Mouse (Mus musculus) cerebellum, postnatal 4 days (tissue): ENCODE data around the gene Myl7.
"Not testable (repeated sequence)": the region's sequence is repeated elsewhere in the genome, so short reads cannot be mapped to it uniquely, and the experiment has no call there.

Experiments
- DNase-seq, 2 experiments: peaks; one replicate each; pipeline ENCODE4 v3.0.0; 2022; ENCODE audit warnings: low spot score in 2 of 2, mixed read lengths in 1 of 2

Myl7 gene

GRCm38 (mm10) chr11:5898531-5898930 is at the start of gene Myl7:
Gene Myl7 (minus strand): TSS chr11:5898782.
- DNase-seq, result no peak

- DNase-seq, result no peak
Measured at GRCm38 (mm10) chr11:5947796-5948195, 49.2 kb upstream of the Myl7 start.

- no peak for DNase-seq
Measured at GRCm38 (mm10) chr11:5945096-5945495, 46.5 kb upstream of the Myl7 start.

- no peak for DNase-seq
Measured at GRCm38 (mm10) chr11:5942966-5943365, 44.4 kb upstream of the Myl7 start.

GRCm38 (mm10) chr11:5934531-5934930 is 35.9 kb upstream of the Myl7 start:
- not testable (repeated sequence) for DNase-seq

GRCm38 (mm10) chr11:5931947-5932346 is 33.4 kb upstream of the Myl7 start:
- not testable (repeated sequence) for DNase-seq

GRCm38 (mm10) chr11:5930578-5930977 is 32.0 kb upstream of the Myl7 start:
- no peak for DNase-seq

GRCm38 (mm10) chr11:5926696-5927220 is 28.2 kb upstream of the Myl7 start:
- no peak for DNase-seq

- no peak for DNase-seq
Measured at GRCm38 (mm10) chr11:5924699-5925098, 26.1 kb upstream of the Myl7 start.

- no peak for DNase-seq
Measured at GRCm38 (mm10) chr11:5920323-5920960, 21.9 kb upstream of the Myl7 start.

GRCm38 (mm10) chr11:5919606-5920005 is 21.0 kb upstream of the Myl7 start:
- no peak for DNase-seq

- DNase-seq, result no peak
Measured at GRCm38 (mm10) chr11:5918111-5918510, 19.5 kb upstream of the Myl7 start.

- no peak for DNase-seq
Measured at GRCm38 (mm10) chr11:5916178-5916548, 17.6 kb upstream of the Myl7 start.

GRCm38 (mm10) chr11:5915429-5916177 is 17.0 kb upstream of the Myl7 start:
- DNase-seq, result no peak

GRCm38 (mm10) chr11:5914940-5915339 is 16.4 kb upstream of the Myl7 start:
- no peak for DNase-seq

GRCm38 (mm10) chr11:5913936-5914335 is 15.4 kb upstream of the Myl7 start:
- DNase-seq, result no peak

GRCm38 (mm10) chr11:5913256-5913655 is 14.7 kb upstream of the Myl7 start:
- DNase-seq, result no peak

- peak in 1 of 2 experiments; percentile 61 for DNase-seq
Measured at GRCm38 (mm10) chr11:5912635-5913034, 14.1 kb upstream of the Myl7 start.

GRCm38 (mm10) chr11:5908642-5909041 is 10.1 kb upstream of the Myl7 start:
- DNase-seq, result no peak

- no peak for DNase-seq
Measured at GRCm38 (mm10) chr11:5907096-5907495, 8.5 kb upstream of the Myl7 start.

GRCm38 (mm10) chr11:5905778-5906518 is 7.4 kb upstream of the Myl7 start:
- DNase-seq, result peak in 1 of 2 experiments; percentile 20

GRCm38 (mm10) chr11:5904871-5905270 is 6.3 kb upstream of the Myl7 start:
- DNase-seq, result no peak
